Mouse (Mus musculus) bone marrow, adult 2 months (tissue): Measurements from ENCODE around the gene Olfr1358. TPM values are rescaled to one million over a fixed set of nuclear protein-coding genes. Genes with fewer than 3 reads are reported as not detected.
"Not testable (repeated sequence)": the region's sequence is repeated elsewhere in the genome, so short reads cannot be mapped to it uniquely, and the experiment has no call there.

Experiments used
- H3K27ac ChIP-seq: fragments of 200-500 bp; 2 replicates; pipeline ENCODE4 v1.5.1; 2012; ENCODE audit warnings: low read depth, mild to moderate bottlenecking, control low read depth, inconsistent platforms, low read length; ENCODE audit not compliant: control insufficient read depth, poor library complexity, insufficient read depth
- H3K4me1 ChIP-seq: fragments of 200-500 bp; 2 replicates; pipeline ENCODE4 v1.6.1; 2011; ENCODE audit warnings: low read length; ENCODE audit not compliant: control insufficient read depth, insufficient read depth
- H3K4me3 ChIP-seq: fragments of 200-500 bp; replicated peaks from 2 replicates; pipeline ENCODE3; 2011; ENCODE audit warnings: mild to moderate bottlenecking, low read depth, low read length, control low read depth; ENCODE audit not compliant: control insufficient read depth
- CTCF ChIP-seq: fragments of 200-500 bp; IDR thresholded peaks from 2 replicates; pipeline ENCODE4 v1.5.1; 2011; ENCODE audit warnings: low read length, control low read depth; ENCODE audit not compliant: control insufficient read depth, insufficient read depth
- POLR2A ChIP-seq: fragments of 200-500 bp; IDR thresholded peaks from 2 replicates; pipeline ENCODE4 v1.6.1; 2011; ENCODE audit warnings: low read depth, mild to moderate bottlenecking, control low read depth, low read length, borderline replicate concordance; ENCODE audit not compliant: control insufficient read depth
- WGBS: fragments of 180-500 bp; shearing (Covaris S2); methylation state at CpG from one replicate; pipeline ENCODE4 v1.1.7; 2018; 5-methylcytosine and 5-hydroxymethylcytosine counted together
- polyA plus RNA-seq: library from polyadenylated mRNA; stranded (reverse); fragments of >200 nt; gene quantifications from 2 replicates; pipeline ENCODE4 v1.2.4, GENCODE M21; 2011; ENCODE audit warnings: low replicate concordance; ENCODE audit not compliant: missing spikeins, insufficient read depth, insufficient read length

The Olfr1358 gene
- polyA plus RNA-seq, 1 experiment: not detected

DNA sequence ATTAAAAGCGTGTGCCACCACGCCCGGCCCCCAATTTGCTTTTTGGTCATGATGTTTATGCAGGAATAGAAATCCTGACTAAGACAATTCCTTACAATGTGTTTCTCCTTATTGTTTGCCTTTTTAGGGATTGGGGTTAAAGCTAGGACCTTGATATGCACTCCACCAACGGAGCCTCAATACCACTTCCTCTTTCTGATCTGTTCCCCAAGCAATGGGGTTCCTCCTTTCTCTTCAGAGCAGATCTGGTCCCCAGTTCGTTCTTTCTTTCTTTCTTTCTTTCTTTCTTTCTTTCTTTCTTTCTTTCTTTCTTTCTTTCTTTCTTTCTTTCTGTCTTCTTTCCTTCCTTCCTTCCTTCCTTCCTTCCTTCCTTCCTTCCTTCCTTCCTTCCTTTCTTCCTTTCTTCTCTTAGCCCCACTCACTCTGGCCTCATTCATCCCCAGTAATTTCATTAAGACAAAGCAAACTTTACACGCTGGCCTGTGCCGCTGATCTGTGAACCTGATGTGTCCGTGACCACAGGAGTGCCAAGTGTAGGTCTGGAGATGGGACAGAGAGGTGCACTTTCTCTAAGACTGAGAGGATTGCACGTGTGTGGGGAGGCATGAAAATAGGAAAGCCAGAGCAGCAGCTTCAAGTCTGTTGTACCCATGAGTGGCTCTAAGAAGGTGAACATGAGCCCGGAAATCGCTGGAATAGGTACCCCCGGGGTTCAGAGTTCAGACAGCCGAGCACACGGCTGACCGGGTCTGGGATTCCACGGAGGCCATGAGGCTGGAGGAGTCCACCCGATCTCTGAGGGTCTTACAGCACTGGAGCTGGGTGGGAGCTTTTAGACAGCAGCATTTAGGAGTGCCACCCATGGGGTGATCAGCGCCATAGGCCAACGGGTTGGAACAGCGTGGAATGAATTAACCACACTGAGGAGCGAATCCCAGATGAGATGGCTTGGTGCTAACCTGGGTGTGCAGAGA lies 36.0 kb upstream of the Olfr1358 start:
- TF ChIP-seq CTCF (no peak), POLR2A (no peak)
- peaks cover 2% of the 10 kb centered on the region; the same call in 1 of the 2 replicates for H3K4me1 ChIP-seq
- H3K27ac ChIP-seq: peak overlapping the region; percentile 58
- peak overlapping the region; percentile 60 for H3K4me3 ChIP-seq
- WGBS: 11% methylated on average over 21 of the region's 21 CpGs

DNA sequence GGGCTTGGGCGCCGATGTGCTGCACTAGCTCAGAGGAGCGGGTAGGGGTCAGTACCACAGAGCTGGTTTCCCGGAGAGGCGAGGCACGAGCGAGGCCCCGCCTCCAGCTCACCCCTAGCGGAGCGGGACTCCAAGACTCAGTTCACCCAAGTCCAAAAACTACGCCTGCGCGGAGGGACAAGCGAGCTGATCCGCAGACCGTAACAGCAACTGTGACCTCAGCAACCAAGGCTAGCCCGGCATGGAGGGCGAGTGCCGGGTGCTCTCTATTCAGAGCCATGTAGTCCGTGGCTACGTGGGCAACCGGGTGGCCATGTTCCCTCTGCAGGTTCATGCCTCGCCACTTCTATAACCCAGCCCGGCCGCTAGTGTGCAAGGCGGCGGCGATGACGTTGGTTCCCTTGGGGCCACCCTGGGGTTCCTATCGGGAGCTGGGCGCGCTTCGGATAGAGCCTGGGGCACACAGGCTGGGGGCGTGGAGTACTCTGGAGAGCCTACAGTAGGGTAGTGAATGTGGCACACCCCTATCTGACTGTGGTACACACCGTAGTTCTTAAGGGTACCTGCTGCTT lies 35.2 kb upstream of the Olfr1358 start:
- WGBS: 1% methylated on average over 35 of the region's 35 CpGs

DNA sequence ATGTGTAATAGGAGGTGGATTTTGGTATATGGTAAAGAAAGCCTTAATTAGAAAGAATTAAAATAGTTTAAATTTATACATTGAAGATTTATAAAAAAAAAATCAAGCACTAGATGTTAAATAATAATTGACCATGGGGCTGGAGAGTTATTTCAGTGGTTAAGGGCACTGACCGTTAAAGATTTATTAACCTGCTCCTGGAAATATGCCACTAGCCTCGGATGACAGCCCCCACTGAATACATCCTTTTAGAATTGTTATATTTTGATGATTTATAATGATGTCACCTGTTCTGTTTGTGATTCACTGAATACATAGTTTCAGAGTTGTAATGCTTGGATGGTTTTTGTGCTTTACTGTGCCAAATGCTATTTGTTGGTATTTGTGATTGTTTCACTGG lies 31.9 kb upstream of the Olfr1358 start:
- not testable (repeated sequence) for H3K4me3 ChIP-seq, H3K4me1 ChIP-seq, H3K27ac ChIP-seq
- WGBS: 66% methylated on average over 2 of the region's 2 CpGs

More for the DNA sequence above, 35.2 kb upstream of the Olfr1358 start:
- peak overlapping the region; percentile 60 for H3K4me3 ChIP-seq
- peaks cover 2% of the 10 kb centered on the region; the same call in 1 of the 2 replicates for H3K4me1 ChIP-seq
- H3K27ac ChIP-seq: peak overlapping the region; percentile 58
- TF ChIP-seq CTCF (peak; percentile 28; the same call in 1 of the 2 replicates), POLR2A (peak; percentile 67; the same call in 1 of the 2 replicates)

DNA sequence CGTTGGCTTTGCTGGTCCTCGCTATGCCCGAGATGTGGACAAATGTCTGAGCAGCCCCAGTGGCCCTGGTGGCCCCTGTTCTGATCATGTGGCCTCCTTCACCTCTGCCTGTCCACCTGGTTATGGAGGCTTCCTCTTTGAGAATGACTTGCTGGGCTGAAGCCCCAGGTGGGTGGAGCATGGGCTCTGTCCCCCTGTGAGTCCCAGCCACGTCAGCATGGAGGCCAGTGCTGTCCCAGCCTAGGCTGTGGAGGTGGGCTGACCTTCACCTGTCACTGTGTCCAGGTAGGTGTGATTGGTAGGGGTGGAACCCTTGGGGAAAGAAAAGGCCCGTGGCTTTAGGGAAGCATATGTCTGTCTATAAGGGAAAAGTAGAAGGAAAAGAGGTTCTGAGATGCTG lies 30.4 kb upstream of the Olfr1358 start:
- Histone ChIP-seq H3K4me3 (no peak overlapping the region), H3K4me1 (no peaks in the 10 kb centered on the region; the same call in 1 of the 2 replicates), H3K27ac (no peak overlapping the region)
- WGBS: 59% methylated on average over 5 of the region's 5 CpGs
- TF ChIP-seq CTCF (no peak), POLR2A (no peak)

DNA sequence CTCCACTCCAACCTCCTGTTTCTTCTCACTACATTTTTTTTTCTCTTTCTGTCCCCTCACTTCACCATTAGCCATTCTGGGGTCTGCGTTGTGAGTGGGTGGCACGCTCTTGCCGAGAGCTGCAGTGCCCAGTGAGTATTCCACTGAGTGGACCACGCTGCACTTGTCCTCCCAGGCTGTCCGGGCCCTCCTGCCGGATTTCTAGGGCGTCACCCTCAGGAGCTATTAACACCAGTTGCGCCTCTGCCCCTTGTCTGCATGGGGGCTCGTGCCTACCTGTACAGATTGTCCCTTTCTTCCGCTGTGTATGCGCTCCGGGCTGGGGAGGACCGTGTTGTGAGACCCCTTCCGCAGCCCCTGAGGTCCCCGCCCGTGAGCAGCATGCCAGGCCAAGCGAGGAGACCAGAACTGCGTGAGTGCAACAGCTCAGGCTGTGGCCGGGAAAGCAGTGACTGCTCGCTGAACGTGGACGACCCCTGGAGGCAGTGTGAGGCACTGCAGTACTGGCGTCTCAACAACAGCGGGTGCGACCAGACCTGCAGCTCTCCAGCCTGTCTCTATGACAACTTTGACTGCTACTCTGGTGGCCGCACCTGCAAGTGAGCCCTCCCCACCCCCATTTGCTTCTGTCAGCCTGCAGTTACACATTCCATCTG lies 29.7 kb upstream of the Olfr1358 start:
- WGBS: 16% methylated on average over 26 of the region's 26 CpGs
- no peaks in the 10 kb centered on the region; the same call in 1 of the 2 replicates for H3K4me1 ChIP-seq
- H3K27ac ChIP-seq: no peak overlapping the region
- TF ChIP-seq POLR2A (peak; percentile 19; the same call in 1 of the 2 replicates), CTCF (peak; percentile 96)
- H3K4me3 ChIP-seq: no peak overlapping the region

DNA sequence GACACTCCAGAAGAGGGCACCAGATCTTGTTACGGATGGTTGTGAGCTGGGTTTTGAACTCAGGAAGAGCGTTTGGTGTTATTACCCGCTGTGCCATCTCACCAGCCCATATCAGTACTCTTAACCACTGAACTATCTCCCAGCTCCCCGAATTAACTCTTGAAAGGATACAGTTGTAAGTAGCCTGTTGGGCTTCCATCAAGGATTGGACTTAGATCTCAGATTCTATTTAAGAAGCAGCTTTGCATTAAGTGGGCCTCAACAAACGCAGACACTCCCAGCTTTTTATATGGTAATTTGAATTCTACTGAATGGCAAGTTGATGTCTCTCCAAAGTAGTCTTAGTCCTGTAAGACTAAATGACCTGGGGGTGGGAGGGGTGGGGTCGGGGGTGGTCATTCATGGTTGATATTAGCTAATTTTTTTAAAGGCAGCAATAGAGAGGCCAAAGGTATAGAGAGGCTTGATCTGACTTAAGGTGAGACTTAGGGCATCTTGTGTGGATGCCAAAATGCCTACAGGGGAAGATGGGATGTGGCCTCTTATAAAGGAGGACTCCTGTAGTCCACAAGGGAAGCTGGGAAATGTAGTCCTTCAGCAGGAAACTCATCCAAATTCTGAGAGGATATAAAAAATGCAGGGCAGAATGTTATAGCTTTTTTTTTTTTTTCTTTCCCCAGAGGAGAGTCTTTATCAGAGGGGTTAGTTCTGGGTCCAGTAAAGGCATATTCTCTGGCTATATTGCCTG lies 14.1 kb upstream of the Olfr1358 start:
- no peaks in the 10 kb centered on the region for H3K4me1 ChIP-seq
- no peak overlapping the region for H3K4me3 ChIP-seq
- H3K27ac ChIP-seq: no peak overlapping the region
- TF ChIP-seq CTCF (no peak), POLR2A (no peak)
- WGBS: 76% methylated on average over 6 of the region's 6 CpGs

DNA sequence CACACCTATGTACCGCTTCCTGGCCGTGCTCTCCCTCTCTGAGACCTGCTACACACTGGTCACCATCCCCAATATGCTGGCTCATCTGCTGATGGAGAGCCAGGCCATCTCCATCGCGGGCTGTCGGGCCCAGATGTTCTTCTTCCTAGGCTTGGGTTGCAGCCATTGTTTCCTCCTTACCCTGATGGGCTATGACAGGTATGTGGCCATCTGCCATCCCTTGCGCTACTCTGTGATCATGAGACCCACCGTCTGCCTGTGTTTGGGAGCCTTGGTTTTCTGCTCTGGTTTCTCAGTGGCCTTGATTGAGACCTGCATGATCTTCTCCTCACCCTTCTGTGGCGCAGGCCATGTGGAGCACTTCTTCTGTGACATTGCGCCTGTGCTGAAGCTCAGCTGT lies 2.6 kb downstream of the Olfr1358 start:
- WGBS: 77% methylated on average over 9 of the region's 9 CpGs
- Histone ChIP-seq H3K4me1 (no peaks in the 10 kb centered on the region), H3K4me3 (no peak overlapping the region), H3K27ac (no peak overlapping the region)
- no peak for TF ChIP-seq POLR2A
- TF ChIP-seq CTCF: no peak
